Mouse (Mus musculus) midbrain, embryonic 11.5 days (tissue): ENCODE measurements at regions not wholly inside any gene's neighbourhood (a gene's known extent, or its start where the extent isn't known, plus 50 kb on each side); places are given as distances from the start of the nearest gene placed in this dataset.

Source experiments
- ATAC-seq: fragments of 200-750 bp; cut with Nextera tagmentation; 2 replicates; pipeline ENCODE4 v1.8.0; 2017; ENCODE audit warnings: moderate TSS enrichment, moderate library complexity; ENCODE audit not compliant: low FRiP score
- DNase-seq: peaks from one replicate; pipeline ENCODE4 v3.0.0; 2015; ENCODE audit warnings: low spot score; ENCODE audit errors: missing footprints
- H3K27ac ChIP-seq: fragments of 300-500 bp; sonication (generic); 2 replicates; pipeline ENCODE4 v1.5.1; 2014; ENCODE audit warnings: low read depth, low read length
- H3K27me3 ChIP-seq: fragments of 300-500 bp; sonication (generic); 2 replicates; pipeline ENCODE4 v1.6.1; 2014; ENCODE audit warnings: mild to moderate bottlenecking, low read length, moderate library complexity, mixed read lengths; ENCODE audit not compliant: control insufficient read depth, insufficient read depth
- H3K36me3 ChIP-seq: fragments of 300-500 bp; sonication (generic); 2 replicates; pipeline ENCODE4 v1.6.1; 2014; ENCODE audit warnings: mild to moderate bottlenecking, low read length, moderate library complexity, mixed read lengths; ENCODE audit not compliant: control insufficient read depth, insufficient read depth
- H3K4me1 ChIP-seq: fragments of 300-500 bp; sonication (generic); 2 replicates; pipeline ENCODE4 v1.6.1; 2014; ENCODE audit warnings: low read length; ENCODE audit not compliant: control insufficient read depth, insufficient read depth
- H3K4me2 ChIP-seq: fragments of 300-500 bp; sonication (generic); 2 replicates; pipeline ENCODE4 v1.6.1; 2014; ENCODE audit warnings: mild to moderate bottlenecking, moderate library complexity
- H3K4me3 ChIP-seq: fragments of 300-500 bp; sonication (generic); 2 replicates; pipeline ENCODE4 v1.5.1; 2014; ENCODE audit warnings: low read depth, low read length
- H3K9ac ChIP-seq: fragments of 300-500 bp; sonication (generic); 2 replicates; pipeline ENCODE4 v1.6.1; 2014; ENCODE audit warnings: low read length
- H3K9me3 ChIP-seq: fragments of 300-500 bp; sonication (generic); 2 replicates; pipeline ENCODE4 v1.6.1; 2016; ENCODE audit warnings: low read length; ENCODE audit not compliant: control insufficient read depth
- WGBS: fragments of 180-500 bp; shearing (Covaris S2); extraction: QIAGEN DNeasy Blood & Tissue Kit; methylation state at CpG from one replicate; pipeline ENCODE4 v1.1.7; 2014; 5-methylcytosine and 5-hydroxymethylcytosine counted together

DNA sequence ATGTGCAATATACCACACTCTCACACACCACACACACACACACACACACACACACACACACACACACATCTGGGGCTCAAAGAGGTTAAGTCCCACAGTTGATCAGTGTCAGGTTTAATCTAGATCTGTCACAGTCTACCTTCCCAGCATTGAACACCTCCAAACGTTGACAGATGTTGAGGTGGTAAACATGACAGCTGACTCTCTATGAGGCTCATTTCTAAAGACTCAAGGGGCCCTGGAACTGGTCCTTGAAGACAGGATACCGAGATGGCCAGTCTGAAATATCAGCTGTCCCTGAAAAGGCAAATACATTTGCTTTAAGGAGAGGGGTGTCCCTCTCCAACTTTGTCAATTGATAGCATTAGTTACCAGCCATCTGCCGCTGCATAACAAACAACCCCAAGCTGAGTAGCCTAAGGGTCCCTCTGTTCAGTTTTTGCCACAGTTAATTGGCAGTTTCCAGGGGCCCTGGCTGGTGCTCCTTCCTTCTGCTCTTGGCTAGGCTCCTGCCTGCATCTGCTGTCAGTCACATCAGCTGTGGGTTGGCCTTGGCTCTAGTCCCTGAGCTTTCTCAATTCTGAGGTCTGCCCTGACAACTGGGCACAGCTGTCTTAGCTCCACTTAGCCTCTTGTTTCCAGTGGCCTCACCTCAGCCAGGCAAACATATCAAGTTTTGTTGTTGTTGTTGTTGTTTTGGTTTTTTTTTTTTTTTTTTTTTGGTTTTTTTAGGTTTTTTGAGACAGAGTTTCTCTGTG, 73.5 kb upstream of the Ctnnb1 start:
- Histone ChIP-seq H3K27me3 (no peaks in the 10 kb centered on the region), H3K9ac (no peak overlapping the region), H3K27ac (no peak overlapping the region), H3K9me3 (no peaks in the 10 kb centered on the region), H3K4me2 (no peak overlapping the region), H3K4me1 (no peaks in the 10 kb centered on the region), H3K36me3 (no peaks in the 10 kb centered on the region), H3K4me3 (no peak overlapping the region)
- DNase-seq (no peak), ATAC-seq (peak; percentile 27; the same call in 1 of the 2 replicates)
- 60% methylated on average over 3 of the region's 3 CpGs for WGBS

DNA sequence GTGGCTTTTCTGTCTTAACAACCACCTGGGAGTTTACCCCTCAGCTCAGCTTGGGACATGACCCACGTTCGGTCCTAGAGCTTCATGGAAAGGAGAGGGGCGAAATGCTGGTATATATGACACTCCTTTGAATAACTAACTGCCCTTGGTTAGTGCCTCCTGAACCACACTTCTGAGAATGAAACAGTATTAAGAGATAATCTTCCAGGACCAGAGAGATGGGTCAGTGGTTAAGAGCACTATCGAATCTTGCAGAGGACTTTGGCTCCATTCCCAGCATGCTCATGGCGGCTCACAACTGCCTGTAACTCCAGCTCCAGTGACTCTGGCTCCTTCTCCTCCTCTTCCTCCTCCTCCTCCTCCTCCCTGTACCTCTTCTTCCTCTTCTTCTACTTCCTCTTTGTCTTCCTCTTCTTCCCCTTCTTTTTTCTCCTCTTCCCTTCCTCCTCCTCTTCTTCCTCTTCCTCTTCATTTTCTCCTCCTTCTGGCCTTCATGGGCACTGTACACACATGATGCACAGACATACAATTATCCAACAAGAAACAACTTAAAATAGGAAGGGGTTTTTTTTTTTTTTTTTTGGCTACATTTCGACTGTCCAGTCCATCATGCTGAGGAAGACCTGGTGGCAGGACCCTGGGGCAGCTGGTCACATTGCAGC, 71.0 kb upstream of the Ctnnb1 start:
- Histone ChIP-seq H3K9ac (no peak overlapping the region), H3K9me3 (no peaks in the 10 kb centered on the region), H3K36me3 (no peaks in the 10 kb centered on the region), H3K27ac (no peak overlapping the region), H3K4me2 (no peak overlapping the region), H3K4me3 (no peak overlapping the region), H3K4me1 (peaks cover 8% of the 10 kb centered on the region; the same call in 1 of the 2 replicates), H3K27me3 (no peaks in the 10 kb centered on the region)
- ATAC-seq (no peak), DNase-seq (no peak)
- 89% methylated on average over 6 of the region's 6 CpGs for WGBS

- H3K9me3 ChIP-seq: no peaks in the 10 kb centered on the region
- no peaks in the 10 kb centered on the region for H3K36me3 ChIP-seq
- no peak overlapping the region; the same call in 1 of the 2 replicates for H3K27ac ChIP-seq
- no peak overlapping the region for H3K4me2 ChIP-seq
- no peak overlapping the region for H3K9ac ChIP-seq
- no peaks in the 10 kb centered on the region for H3K27me3 ChIP-seq
- ATAC-seq (peak; percentile 54; the same call in 1 of the 2 replicates), DNase-seq (no peak)
- H3K4me1 ChIP-seq: peaks cover 8% of the 10 kb centered on the region; the same call in 1 of the 2 replicates
- H3K4me3 ChIP-seq: no peak overlapping the region
- WGBS: 44% methylated on average over 8 of the region's 8 CpGs
These were observed 67.9 kb upstream of the Ctnnb1 start for GRCm38 (mm10) chr9:120860969-120861595.

- 74% methylated on average over 12 of the region's 12 CpGs for WGBS
- peak; percentile 66; the same call in 1 of the 2 replicates for ATAC-seq
- no peak overlapping the region for H3K4me3 ChIP-seq
- H3K4me1 ChIP-seq: peaks cover 11% of the 10 kb centered on the region; the same call in 1 of the 2 replicates
- H3K27ac ChIP-seq: peak overlapping the region; percentile 55
- no peak overlapping the region for H3K4me2 ChIP-seq
- no peaks in the 10 kb centered on the region for H3K9me3 ChIP-seq
- no peak overlapping the region for H3K9ac ChIP-seq
- no peak for DNase-seq
- H3K36me3 ChIP-seq: no peaks in the 10 kb centered on the region
- H3K27me3 ChIP-seq: no peaks in the 10 kb centered on the region
These were observed 67.1 kb upstream of the Ctnnb1 start for GRCm38 (mm10) chr9:120861788-120862345.

DNA sequence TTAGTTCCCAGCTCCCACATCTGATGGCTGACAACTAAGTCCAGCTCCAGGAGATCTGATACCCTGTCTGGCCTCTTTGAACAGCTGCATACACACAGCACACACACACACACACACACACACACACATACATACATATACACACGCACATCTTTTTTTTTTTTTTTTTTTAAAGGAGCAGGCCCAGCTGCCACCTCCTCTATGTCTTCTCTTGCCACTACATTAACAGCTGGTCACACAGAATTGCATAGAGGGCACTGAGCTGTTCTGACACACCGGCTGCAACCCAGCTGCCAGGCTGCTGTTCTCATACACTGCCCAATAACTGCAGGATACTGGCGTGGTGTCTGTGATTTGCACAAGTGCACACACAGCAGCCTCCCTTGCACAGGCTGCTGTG, 64.6 kb upstream of the Ctnnb1 start:
- Histone ChIP-seq H3K4me3 (no peak overlapping the region), H3K9me3 (no peaks in the 10 kb centered on the region), H3K4me2 (no peak overlapping the region), H3K4me1 (peaks cover 11% of the 10 kb centered on the region; the same call in 1 of the 2 replicates), H3K27me3 (no peaks in the 10 kb centered on the region), H3K36me3 (no peaks in the 10 kb centered on the region), H3K9ac (no peak overlapping the region), H3K27ac (no peak overlapping the region)
- DNase-seq (no peak), ATAC-seq (no peak)
- WGBS: 86% methylated on average over 3 of the region's 3 CpGs

GRCm38 (mm10) chr9:120866251-120866650, 62.8 kb upstream of the Ctnnb1 start:
- Histone ChIP-seq H3K4me1 (peaks cover 8% of the 10 kb centered on the region; the same call in 1 of the 2 replicates), H3K4me3 (no peak overlapping the region), H3K9ac (no peak overlapping the region), H3K9me3 (no peaks in the 10 kb centered on the region), H3K4me2 (no peak overlapping the region), H3K27ac (no peak overlapping the region), H3K27me3 (no peaks in the 10 kb centered on the region), H3K36me3 (no peaks in the 10 kb centered on the region)
- 71% methylated on average over 5 of the region's 5 CpGs for WGBS
- no peak for ATAC-seq
- DNase-seq: no peak

DNA sequence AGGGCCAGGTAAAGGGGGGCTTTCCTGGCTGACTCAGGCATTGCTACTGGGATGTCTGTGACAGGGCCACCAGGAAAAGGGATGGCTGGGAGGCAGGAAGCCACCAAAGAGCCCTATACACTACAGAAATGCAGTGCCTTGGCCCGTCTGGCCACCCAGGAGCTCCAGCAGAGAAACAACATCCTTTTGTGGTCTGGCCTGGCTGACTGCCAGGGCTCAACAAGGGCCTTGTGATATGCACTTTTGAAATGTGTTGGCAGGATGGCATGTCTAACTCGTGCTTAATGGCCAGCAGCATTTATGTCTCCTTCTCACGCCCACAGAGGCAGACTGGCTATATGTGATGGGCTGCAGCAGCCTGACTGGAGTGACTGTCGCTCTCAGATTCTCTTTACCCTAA, 62.3 kb upstream of the Ctnnb1 start:
- Histone ChIP-seq H3K27ac (no peak overlapping the region), H3K9me3 (no peaks in the 10 kb centered on the region), H3K4me2 (no peak overlapping the region), H3K36me3 (no peaks in the 10 kb centered on the region), H3K4me3 (no peak overlapping the region), H3K27me3 (no peaks in the 10 kb centered on the region), H3K4me1 (peaks cover 8% of the 10 kb centered on the region; the same call in 1 of the 2 replicates), H3K9ac (no peak overlapping the region)
- no peak for ATAC-seq
- WGBS: 66% methylated on average over 4 of the region's 4 CpGs
- DNase-seq: peak; percentile 83

GRCm38 (mm10) chr9:120867861-120868260, 61.2 kb upstream of the Ctnnb1 start:
- no peak overlapping the region for H3K4me2 ChIP-seq
- no peaks in the 10 kb centered on the region for H3K36me3 ChIP-seq
- H3K27me3 ChIP-seq: no peaks in the 10 kb centered on the region
- 0 out of 2 replicates have a peak, but pooled peaks cover 4% of the 10 kb centered on the region for H3K4me1 ChIP-seq
- H3K9me3 ChIP-seq: no peaks in the 10 kb centered on the region
- H3K4me3 ChIP-seq: no peak overlapping the region
- no peak overlapping the region for H3K9ac ChIP-seq
- 90% methylated on average over 2 of the region's 2 CpGs for WGBS
- no peak overlapping the region for H3K27ac ChIP-seq
- DNase-seq (no peak), ATAC-seq (no peak)
